Mouse (Mus musculus) adrenal gland, adult 18-20 months (tissue): ENCODE results near the gene Cux2. TPM values are rescaled to one million over a fixed set of nuclear protein-coding genes. Genes with fewer than 3 reads are reported as not detected.

Source experiments
- DNase-seq, 2 experiments: peaks; one replicate each; pipeline ENCODE4 v3.0.0; 2021 to 2022; ENCODE audit warnings: low spot score in 2 of 2
- total RNA-seq, 2 experiments: library from RNA; stranded (reverse); gene quantifications; 1 replicate in 1 of 2; 2 replicates in 1 of 2; pipeline ENCODE4 v1.2.3; 2021

The Cux2 gene
- total RNA-seq, 2 experiments from 2014 or later = 11.4 to 15.0 TPM

- DNase-seq = no peak
Observed at GRCm38 (mm10) chr5:122019288-122019687, 30.6 kb downstream of the Cux2 start.

DNA sequence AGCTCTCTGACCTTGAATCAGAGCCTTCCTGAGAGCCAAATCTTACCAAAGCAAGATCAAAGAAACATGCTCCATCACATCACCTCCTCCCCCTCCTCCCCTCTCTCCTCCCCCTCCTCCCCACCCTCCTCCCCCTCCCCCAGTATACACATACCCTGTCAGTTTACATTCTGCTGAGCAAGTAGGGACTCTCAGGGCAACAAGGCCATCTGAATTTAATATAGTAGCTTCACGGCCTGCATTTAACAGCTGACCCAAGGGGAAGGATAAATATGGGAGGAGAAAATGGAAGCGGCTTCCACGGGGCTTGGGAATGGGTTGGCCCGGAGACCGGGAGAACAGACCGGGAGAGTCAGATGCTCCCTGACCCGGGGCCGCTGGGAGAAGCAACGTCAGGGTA, 32.1 kb downstream of the Cux2 start:
- DNase-seq = no peak

DNA sequence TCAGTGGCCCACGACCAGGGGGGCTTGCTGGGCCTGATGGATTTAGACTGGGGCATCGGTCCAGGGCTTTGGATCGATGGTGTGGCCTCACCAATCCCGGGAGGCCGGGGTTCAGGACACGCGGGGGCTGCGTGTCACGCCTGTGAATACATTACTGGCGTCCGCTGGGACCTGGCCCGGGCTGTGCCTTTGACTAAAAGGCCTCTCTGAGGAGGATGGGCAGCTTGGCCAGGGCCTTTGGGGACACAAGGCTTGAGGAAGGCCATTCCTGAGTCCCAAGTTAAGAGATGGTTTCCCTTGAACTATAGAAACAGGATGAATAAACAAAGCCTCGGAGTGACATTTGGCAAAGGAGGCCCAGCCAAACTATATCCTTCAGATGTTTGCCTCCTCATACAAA, 32.6 kb downstream of the Cux2 start:
- peak in 1 of 2 experiments; percentile 41 for DNase-seq

DNA sequence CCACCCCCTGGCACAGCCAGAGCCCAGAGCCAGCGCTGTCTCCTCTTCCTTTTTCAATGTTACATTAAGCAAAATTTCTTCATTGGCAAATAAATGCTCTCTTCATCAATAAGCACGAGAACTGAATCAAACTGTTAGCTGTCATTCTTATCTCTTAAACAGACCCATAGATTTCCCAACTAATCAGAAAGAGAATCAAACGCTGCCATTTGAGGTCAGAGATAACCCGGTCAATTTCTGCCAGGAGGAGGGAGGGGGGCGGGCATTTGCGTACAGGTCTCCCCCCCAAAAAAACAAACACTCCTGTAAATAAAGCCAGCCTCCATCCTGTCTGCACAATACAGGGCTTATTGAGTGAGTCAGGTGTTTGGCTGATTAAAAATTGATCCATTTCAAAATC, 33.2 kb downstream of the Cux2 start:
- no peak for DNase-seq

DNA sequence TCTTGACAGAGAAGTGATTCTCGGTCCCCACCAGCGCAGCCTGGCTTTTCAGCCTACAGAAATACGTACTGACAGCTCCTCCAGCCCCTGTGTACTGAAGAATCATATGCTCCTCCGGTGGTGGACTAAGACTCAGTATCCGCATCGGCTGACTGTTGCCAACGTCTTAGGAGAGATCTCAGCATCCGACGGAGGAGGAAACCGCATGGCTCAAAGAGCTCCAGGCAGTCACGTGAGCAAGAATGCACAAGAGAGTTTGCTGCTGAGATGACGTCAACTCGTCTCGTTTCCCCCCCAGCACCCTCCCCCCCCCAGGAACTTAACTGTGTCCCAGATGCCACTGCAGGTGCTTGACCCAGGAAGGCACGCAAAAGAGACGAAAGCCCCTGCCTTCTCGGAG, 34.8 kb downstream of the Cux2 start:
- DNase-seq = no peak

GRCm38 (mm10) chr5:122014671-122015070, 35.2 kb downstream of the Cux2 start:
- no peak for DNase-seq

DNA sequence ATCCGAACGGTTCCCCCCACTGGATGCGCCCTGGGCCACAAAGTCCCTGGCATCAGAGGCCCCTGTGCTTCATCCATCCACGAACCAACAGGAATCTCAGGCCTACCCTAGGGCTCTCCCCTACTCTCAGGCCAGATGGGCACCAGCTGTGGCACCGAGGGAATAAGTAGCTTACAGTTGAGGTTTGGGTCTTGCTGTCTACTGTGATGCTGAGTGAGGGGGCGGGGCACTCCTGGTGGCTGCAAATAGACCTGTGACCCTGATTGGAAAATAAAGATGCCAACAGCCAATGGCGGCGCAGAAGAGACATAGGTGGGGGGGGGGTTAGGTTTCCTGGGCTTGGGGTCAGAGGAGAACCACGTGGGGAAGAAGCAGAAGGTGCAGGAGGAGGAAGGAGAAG, 38.6 kb downstream of the Cux2 start:
- DNase-seq = no peak

- no peak for DNase-seq
Observed at GRCm38 (mm10) chr5:122007946-122008441, 41.9 kb downstream of the Cux2 start.

DNA sequence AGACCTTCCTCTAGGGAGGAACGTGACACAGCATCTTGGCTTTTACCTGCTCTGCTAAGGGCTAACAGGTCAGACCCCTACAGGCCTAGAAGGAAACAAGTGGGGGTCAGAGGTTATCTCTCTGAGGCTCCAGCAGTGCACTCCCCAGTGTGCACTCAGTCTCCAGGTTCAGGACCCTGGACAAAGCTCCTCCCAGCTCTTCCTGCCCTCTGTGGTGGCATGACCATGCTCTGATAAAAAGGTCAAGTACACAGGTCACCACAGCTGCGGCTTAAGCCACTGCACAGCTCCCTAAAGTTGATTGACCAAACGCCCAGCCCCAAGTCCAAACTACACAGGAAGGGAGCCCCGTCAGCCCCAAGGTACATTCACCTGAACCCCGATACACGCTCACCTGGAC, 46.4 kb downstream of the Cux2 start:
- DNase-seq = no peak

- no peak for DNase-seq
Observed at GRCm38 (mm10) chr5:122002148-122002547, 47.8 kb downstream of the Cux2 start.

DNA sequence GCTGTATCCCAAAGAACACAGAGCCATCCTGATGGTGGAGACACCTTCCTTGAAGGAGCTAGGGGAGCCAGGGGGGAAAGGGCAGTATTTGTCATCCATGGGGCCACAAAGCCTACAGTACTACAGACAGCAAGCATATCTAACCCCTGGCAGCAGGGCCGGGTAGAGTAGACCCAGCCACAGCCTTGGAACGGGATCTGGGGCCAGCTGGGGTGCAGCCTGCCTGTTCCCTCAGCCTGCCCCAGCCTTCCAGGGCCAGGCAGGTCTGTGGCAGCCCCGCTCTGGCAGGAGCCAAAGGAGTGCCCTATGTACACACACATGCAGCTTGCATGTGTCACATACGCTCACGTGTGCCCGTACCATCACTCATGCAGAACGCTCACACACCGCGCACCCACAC, 48.6 kb downstream of the Cux2 start:
- DNase-seq = no peak

DNA sequence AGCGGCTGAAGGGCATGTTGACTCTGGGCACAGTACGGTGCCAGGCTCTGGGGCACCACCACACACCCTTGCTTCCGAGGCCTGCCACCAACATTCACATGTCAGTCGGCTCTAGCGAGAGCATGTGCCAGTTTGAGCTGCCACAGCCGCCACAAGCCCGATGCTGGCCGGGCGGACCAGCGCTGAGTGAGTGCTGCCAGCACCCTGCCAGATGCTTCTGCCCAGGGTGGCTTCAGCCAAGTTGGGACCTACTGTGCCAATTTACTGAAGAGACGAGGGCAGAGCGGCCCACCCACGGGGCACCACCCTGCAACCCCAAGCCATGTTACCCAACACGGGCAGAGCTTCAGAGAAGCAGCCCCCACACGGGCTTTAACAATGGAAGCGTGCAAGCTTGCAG, 49.5 kb downstream of the Cux2 start:
- DNase-seq = no peak

GRCm38 (mm10) chr5:121998981-121999795, 50.7 kb downstream of the Cux2 start:
- DNase-seq = peak; percentile 75

DNA sequence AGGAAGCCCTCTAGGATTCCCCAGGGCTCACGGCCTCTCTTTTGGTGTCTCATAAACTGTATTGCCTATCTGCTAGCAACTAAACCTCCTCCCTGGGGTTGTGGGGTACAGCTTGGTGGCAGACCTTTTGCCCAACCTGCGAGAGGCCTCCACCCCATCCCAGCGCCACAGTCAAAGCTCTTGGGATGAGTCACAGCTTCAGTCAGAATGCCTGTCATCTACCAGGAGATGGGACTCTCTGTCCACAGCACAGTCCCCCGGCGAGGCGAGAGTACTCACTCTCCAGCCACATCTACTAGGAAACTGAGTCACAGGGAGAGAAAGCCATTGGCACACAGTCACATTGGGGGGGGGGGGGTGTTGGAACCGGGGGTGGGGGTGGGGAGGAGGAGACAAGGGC, 51.6 kb downstream of the Cux2 start:
- DNase-seq = no peak

GRCm38 (mm10) chr5:121996701-121997100, 53.2 kb downstream of the Cux2 start:
- DNase-seq = no peak

DNA sequence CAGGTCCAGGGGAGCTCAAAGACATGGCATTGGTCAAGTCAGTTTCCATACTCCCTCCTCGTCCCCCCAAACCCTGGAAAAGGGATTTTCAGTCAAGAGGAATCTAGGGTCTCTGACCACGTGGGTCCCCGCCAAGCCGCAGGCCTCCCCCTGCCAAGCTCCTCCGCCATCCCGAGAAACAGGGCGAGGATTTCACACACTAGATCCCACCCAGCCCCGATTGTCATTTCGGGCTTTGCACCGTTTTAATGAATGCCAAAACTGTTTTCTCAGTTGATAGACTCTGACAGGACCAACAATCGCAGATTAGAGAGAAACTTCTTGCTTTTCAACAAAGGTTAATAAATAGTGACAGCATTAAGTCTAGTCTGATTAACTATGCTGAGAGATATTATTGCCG, 55.1 kb downstream of the Cux2 start:
- no peak for DNase-seq

DNA sequence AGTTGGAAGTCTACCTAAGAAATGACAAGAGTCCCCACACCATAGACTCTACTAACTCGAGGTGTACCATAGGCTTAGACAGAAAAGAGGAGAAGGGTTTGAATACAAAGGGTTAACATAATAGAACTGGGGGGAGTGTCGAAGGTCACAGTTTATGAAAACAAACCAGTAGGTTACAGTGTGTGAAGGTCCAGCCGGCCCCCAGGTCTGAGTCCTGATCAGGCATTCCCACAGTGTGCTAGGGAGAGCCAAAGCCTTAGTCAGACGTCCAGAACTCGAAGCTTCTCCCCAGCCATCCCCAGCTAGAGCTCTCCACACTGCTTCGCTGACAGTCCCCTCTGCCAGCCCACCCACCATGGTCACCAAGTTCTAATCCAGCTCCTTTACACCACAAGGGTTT, 58.0 kb downstream of the Cux2 start:
- DNase-seq = no peak

GRCm38 (mm10) chr5:121985855-121986254, 64.0 kb downstream of the Cux2 start:
- no peak for DNase-seq

GRCm38 (mm10) chr5:121981650-121982131, 68.2 kb downstream of the Cux2 start:
- DNase-seq = no peak

- DNase-seq = no peak
Observed at GRCm38 (mm10) chr5:121976331-121976730, 73.6 kb downstream of the Cux2 start.

DNA sequence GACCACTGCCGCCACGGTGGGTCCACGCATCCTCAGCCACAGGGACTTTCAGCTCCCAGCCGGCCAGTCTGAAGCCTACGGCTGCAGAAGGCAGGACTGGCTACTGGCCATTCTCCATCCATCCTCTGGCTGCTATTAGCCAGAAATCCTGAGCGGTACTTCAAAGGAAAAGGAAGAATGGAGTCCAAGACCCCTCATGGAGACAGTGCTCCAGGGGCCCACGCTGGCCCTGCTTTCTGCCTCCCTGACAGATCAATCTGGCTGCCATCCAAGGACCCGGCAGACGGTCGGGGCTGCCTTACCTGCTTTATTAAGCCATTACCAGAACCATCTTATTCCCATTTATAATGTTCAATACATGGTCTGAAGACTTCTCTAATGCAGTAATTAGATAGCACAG, 76.4 kb downstream of the Cux2 start:
- DNase-seq = no peak

DNA sequence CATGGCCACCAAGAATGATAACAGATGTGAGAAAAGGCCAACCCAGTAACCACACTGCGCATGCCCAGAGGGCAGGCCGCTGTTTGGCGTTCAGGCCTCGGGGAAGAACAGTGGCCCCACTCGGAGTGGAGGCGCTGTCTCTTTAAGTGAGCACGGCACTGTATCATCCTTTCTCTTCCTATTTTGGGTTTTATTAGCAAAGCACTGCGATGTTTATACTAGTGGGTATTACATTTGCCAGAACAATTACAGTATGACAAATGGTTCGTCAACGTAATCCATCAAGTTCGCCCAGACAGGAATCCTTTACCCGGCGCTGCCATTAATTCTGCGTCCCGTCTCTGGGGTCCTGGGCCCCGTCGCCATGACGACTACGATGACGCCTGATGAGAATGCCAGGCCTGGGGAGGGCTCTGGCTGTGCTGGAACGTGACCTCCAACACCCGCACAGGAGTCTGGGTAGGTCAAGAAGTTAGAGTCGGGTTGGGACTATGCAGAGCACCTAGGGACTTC, 77.2 kb downstream of the Cux2 start:
- peak; percentile 32 to 35 for DNase-seq

- DNase-seq = no peak
Observed at GRCm38 (mm10) chr5:121968999-121969398, 80.9 kb downstream of the Cux2 start.
